ENCODE assay signal across 18 mouse cellular contexts in the genomic region with DNA sequence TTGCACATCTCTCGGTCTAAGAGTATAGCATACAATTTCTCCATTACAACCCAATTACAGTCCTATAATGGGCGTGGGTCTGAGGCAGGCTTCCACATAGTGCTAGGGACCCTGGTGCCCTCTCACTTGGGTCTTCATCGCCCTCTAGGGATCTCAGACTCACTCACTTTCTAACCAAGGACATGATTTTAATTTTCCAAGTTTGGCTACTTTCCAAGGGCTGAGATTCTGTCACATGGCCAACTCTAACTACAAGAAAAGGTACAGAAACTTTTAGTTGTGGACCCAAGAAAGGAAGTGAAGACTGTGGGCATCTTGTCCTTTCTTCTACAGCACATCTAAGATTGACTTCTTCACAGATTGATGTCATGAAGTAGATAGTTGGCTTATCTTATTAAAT.
DNase-seq lines count a peak whose midpoint lies in the region; TF ChIP-seq lines count a peak whose summit lies in the region.
"Had no signal": no experiment of that assay in that cellular context is flagged by ENCODE, and none has a peak within 500 bp of the region (broad histone marks: within the 10 kb centered on the region; RNA-seq: fewer than 3 reads in every experiment).

No protein-coding gene starts in this region.

- DNase-seq in adrenal gland, postnatal 10 days: peak; percentile 46
- no peak for DNase-seq in adrenal gland, adult 18-20 months (ENCODE audit: low spot score in 2 of 2)
- peak; percentile 49 for DNase-seq in heart, adult 11 months
- no peak for DNase-seq in heart, adult 9 months (ENCODE audit: low spot score in 2 of 2)
- DNase-seq in layer of hippocampus, adult 2 months (ENCODE audit: low spot score in 2 of 2): no peak
- no peak for DNase-seq in layer of hippocampus, adult 9-10 months (ENCODE audit: low spot score)
- DNase-seq: B cell, adult 2 months; cerebellum, adult 18-20 months; cerebellum, adult 9-10 months; cerebellum, postnatal 14 days; gastrocnemius, postnatal 25 days; heart, adult 2 months had no signal

- H3K27ac ChIP-seq in layer of hippocampus, adult 2 months: no peak overlapping the region
- H3K27ac ChIP-seq: embryonic facial prominence, embryonic 12.5 days; forebrain, embryonic 12.5 days; forebrain, embryonic 15.5 days; heart, adult 2 months; hindbrain, embryonic 12.5 days had no signal

- 0 out of 2 replicates have a peak, but pooled peaks have one; percentile 6 for TF ChIP-seq CTCF in layer of hippocampus, adult 2 months (conservative IDR thresholded peaks at IDR 0.05)

- H3K4me3 ChIP-seq in layer of hippocampus, adult 2 months: no peak overlapping the region
- H3K4me3 ChIP-seq: embryonic facial prominence, embryonic 12.5 days; erythroblast, embryonic 14.5 days; forebrain, embryonic 12.5 days; forebrain, embryonic 15.5 days; heart, adult 2 months; hindbrain, embryonic 12.5 days; hindbrain, embryonic 15.5 days had no signal

Comparison
In these comparisons a context has a peak if more than half of its experiments do, and no peak if none do; other contexts are left out.
1. DNase-seq: peak in adrenal gland, postnatal 10 days (single experiment) and heart, adult 11 months (single experiment); none in adrenal gland, adult 18-20 months (0 of 2), heart, adult 9 months (0 of 2), layer of hippocampus, adult 2 months (0 of 2) and layer of hippocampus, adult 9-10 months (single experiment).